Mouse (Mus musculus): ENCODE results near the gene Synpo2. TPM values are rescaled to one million over a fixed set of nuclear protein-coding genes. Genes with fewer than 3 reads are reported as not detected.

Gene Synpo2
- polyA plus RNA-seq (2015; fragmentation: Nextera tagmentation; extraction: Ambion mirVana), result 0.87 and 0.90 TPM in 2 replicates

- under 1% methylated on average over 20 of the region's 20 CpGs for WGBS
These were observed at the start of gene Synpo2 for GRCm38 (mm10) chr3:123235921-123236320. Gene Synpo2, minus strand, starts transcription at chr3:123236149.

DNA sequence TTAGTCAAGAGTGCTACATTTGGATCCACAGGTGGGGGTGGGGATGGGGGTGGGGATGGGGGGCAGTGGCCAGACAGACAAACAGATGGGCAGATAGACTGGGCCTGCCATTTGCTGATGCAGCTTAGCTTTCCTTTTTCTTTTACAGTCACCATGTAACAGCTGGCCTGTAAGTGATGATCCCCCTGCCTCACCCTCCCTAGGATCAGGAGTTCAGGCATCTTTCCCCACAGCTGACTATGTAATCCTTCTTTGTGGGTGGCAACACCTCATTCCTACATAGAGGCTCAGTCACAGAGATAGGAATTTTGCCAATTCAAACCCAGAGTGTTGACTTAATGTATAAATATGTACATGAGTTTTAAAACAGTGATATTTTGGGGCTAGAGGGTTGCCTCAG is 49.7 kb upstream of the Synpo2 start:
- ATAC-seq, result no peak
- H3K9ac ChIP-seq (replicated peaks; ENCODE audit: low read depth, low read length), result no peak overlapping the region
- no peak overlapping the region for H3K4me3 ChIP-seq (replicated peaks; ENCODE audit: low read length)
- H3K27me3 ChIP-seq (replicated peaks; ENCODE audit: control insufficient read depth, insufficient read depth, low read length), result no peaks in the 10 kb centered on the region
- no peaks in the 10 kb centered on the region for H3K9me3 ChIP-seq (ENCODE audit: control insufficient read depth, low read length)
- H3K36me3 ChIP-seq (ENCODE audit: control insufficient read depth, insufficient read depth), result no peaks in the 10 kb centered on the region
- no peak overlapping the region for H3K4me2 ChIP-seq (ENCODE audit: low read length)
- H3K4me1 ChIP-seq (replicated peaks; ENCODE audit: control insufficient read depth, insufficient read depth, low read length), result no peaks in the 10 kb centered on the region
- H3K27ac ChIP-seq (ENCODE audit: low read length), result no peak overlapping the region

More at GRCm38 (mm10) chr3:123235921-123236320, at the start of gene Synpo2:
- Histone ChIP-seq H3K27ac (ENCODE audit: low read length) (no peak within 1 kb of the TSS), H3K36me3 (ENCODE audit: control insufficient read depth, insufficient read depth) (no peaks in the 10 kb centered on the region), H3K9me3 (ENCODE audit: control insufficient read depth, low read length) (no peaks in the 10 kb centered on the region), H3K4me3 (replicated peaks; ENCODE audit: low read length) (peak within 1 kb of the TSS; percentile 41), H3K4me2 (ENCODE audit: low read length) (peak within 1 kb of the TSS; percentile 61), H3K4me1 (replicated peaks; ENCODE audit: control insufficient read depth, insufficient read depth, low read length) (peaks cover 9% of the 10 kb centered on the region), H3K27me3 (replicated peaks; ENCODE audit: control insufficient read depth, insufficient read depth, low read length) (no peaks in the 10 kb centered on the region), H3K9ac (replicated peaks; ENCODE audit: low read depth, low read length) (peak within 1 kb of the TSS; percentile 40)
- ATAC-seq, result peak; percentile 86

DNA sequence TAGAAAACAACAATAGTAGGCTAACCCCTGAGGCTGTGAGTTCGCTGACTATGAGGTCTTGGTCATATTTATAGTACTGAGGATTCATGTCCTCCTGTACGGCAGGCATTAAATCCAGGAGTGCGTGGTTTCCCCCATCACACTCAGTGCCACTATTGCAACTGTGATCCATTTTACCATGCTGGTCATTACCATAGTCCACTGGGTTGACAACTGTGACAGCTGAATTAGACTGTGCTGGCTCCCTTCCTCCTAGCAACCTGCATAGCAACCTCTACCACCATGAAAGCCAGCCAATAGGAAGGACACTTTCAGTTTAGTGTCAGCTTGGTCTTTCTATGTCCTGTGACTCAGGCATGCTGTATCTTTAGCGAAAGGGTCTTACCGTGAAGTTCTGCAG is 48.3 kb upstream of the Synpo2 start:
- Histone ChIP-seq H3K36me3 (ENCODE audit: control insufficient read depth, insufficient read depth) (no peaks in the 10 kb centered on the region), H3K9me3 (ENCODE audit: control insufficient read depth, low read length) (no peaks in the 10 kb centered on the region), H3K9ac (replicated peaks; ENCODE audit: low read depth, low read length) (no peak overlapping the region), H3K4me1 (replicated peaks; ENCODE audit: control insufficient read depth, insufficient read depth, low read length) (no peaks in the 10 kb centered on the region), H3K27ac (ENCODE audit: low read length) (no peak overlapping the region), H3K4me2 (ENCODE audit: low read length) (no peak overlapping the region), H3K4me3 (replicated peaks; ENCODE audit: low read length) (no peak overlapping the region), H3K27me3 (replicated peaks; ENCODE audit: control insufficient read depth, insufficient read depth, low read length) (no peaks in the 10 kb centered on the region)
- no peak for ATAC-seq
- WGBS, result 96% methylated on average over 5 of the region's 5 CpGs

DNA sequence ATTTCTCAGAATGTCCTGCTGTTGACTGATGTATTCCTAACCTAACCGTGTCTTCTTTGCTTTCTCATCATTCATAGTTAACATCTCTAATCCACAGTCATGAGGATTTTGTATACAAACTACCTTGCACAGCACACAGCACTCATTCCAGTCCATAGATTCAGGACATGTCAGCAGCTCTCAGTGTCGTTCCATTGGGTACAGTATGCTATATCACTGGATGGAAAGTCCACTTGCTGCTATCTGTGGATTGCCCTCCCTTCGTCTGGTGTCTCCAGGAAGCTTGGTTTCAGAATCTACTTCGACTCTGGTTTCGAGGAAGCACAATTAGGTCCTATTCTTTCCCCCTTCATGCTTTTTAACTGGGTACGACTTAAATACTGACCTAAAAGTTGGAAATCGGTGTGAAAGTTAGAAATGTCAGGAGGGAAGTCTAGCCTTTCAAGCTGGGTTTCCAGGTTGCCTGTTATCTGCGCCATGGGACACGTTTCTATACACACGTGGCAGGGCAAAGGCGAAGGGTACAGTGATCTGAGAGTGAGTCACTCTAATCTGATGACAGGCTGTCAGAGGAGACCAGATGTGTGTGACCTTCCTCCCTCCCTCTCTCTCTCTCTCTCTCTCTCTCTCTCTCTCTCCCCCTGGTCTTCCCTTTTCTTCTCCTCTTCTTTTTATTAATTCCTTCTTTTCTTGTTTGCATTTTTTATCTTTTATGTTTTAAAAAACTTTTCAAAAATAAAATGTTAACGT is 47.1 kb upstream of the Synpo2 start:
- no peak for ATAC-seq
- no peak overlapping the region for H3K27ac ChIP-seq (ENCODE audit: low read length)
- H3K36me3 ChIP-seq (ENCODE audit: control insufficient read depth, insufficient read depth), result no peaks in the 10 kb centered on the region
- WGBS, result 88% methylated on average over 12 of the region's 12 CpGs
- H3K27me3 ChIP-seq (replicated peaks; ENCODE audit: control insufficient read depth, insufficient read depth, low read length), result no peaks in the 10 kb centered on the region
- no peaks in the 10 kb centered on the region for H3K4me1 ChIP-seq (replicated peaks; ENCODE audit: control insufficient read depth, insufficient read depth, low read length)
- no peak overlapping the region for H3K4me3 ChIP-seq (replicated peaks; ENCODE audit: low read length)
- no peak overlapping the region for H3K4me2 ChIP-seq (ENCODE audit: low read length)
- H3K9ac ChIP-seq (replicated peaks; ENCODE audit: low read depth, low read length), result no peak overlapping the region
- H3K9me3 ChIP-seq (ENCODE audit: control insufficient read depth, low read length), result no peaks in the 10 kb centered on the region

DNA sequence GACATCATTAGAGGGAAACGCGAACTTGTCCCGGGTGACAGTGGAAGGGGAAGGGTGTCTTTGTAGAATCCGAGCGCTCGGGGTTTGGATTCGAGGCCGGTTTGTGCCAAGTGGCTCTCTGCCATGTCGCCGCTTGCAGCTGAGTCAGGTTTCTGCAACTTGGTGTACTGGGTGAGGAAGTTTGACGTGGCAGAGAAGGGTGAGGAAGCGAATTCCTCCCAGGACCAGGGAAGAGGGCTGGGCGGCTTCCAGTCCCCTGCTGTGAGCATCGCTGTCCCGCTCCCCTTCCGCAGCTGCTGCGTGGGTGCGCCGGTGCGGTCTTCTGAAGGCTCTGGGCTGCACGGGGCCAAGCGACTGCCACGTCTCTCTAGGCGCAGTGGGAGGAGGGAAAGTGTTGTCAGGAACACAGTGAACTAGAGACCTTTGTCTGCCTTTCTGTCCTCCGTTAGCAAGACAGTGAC is 31.8 kb upstream of the Synpo2 start:
- H3K27me3 ChIP-seq (replicated peaks; ENCODE audit: control insufficient read depth, insufficient read depth, low read length), result 0 out of 2 replicates have a peak, but pooled peaks cover 2% of the 10 kb centered on the region
- WGBS, result 2% methylated on average over 25 of the region's 25 CpGs
- H3K4me2 ChIP-seq (ENCODE audit: low read length), result peak overlapping the region; percentile 75
- no peaks in the 10 kb centered on the region for H3K36me3 ChIP-seq (ENCODE audit: control insufficient read depth, insufficient read depth)
- peaks cover 11% of the 10 kb centered on the region for H3K4me1 ChIP-seq (replicated peaks; ENCODE audit: control insufficient read depth, insufficient read depth, low read length)
- ATAC-seq, result peak; percentile 41
- H3K9me3 ChIP-seq (ENCODE audit: control insufficient read depth, low read length), result no peaks in the 10 kb centered on the region
- peak overlapping the region; percentile 44; the same call in 1 of the 2 replicates for H3K27ac ChIP-seq (ENCODE audit: low read length)
- peak overlapping the region; percentile 74 for H3K4me3 ChIP-seq (replicated peaks; ENCODE audit: low read length)
- H3K9ac ChIP-seq (replicated peaks; ENCODE audit: low read depth, low read length), result peak overlapping the region; percentile 65

DNA sequence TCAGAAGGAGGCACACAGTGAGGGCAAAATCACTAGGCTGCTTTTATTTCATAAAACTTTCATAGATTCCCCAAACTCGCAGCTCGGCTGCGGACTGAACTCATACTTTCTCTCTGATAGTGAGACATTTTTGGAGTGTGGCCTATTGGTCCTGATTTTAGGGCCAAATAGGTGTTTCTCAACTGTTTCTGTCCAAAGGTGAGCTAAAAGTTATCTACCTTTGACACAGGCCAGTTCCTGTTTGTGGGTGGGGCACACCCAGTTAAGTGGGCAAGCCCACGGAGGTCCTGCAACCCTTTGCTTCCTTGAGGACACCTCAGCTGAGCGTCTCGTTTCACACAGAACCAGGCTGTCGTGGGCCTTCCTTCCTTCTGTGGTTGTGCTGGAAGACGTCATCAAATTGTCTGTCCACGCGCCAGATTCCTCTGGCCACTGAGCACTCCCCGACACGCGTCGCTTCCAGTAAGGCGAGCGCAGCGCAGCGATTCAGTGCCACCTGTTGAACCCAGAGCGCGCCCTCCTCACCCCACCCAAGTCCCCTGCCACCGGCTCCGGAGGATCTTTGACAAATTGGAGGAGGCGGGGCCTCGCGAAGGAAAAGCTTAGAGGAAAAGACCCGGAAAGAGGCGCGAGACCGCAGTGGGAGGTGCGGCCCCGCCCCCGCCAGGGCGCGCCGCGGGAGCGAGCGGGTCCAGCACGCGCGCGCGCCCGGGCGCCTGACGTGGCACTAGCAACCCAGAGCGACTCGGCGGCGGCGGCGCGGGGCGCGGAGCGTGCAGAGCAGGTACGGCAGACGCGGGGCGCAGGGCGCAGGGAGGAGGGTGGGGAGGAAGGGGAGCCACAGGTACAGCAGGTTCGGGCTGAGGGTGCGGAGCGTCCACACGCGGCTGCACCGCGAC is 31.1 kb upstream of the Synpo2 start, which contains the start of gene Sec24d:
Gene Sec24d, plus strand, starts transcription at position 703 of the 899 bp plus-strand sequence.
- Histone ChIP-seq H3K27ac (ENCODE audit: low read length) (peak within 1 kb of the TSS; percentile 44; the same call in 1 of the 2 replicates), H3K4me2 (ENCODE audit: low read length) (peak within 1 kb of the TSS; percentile 75), H3K4me3 (replicated peaks; ENCODE audit: low read length) (peak within 1 kb of the TSS; percentile 74), H3K4me1 (replicated peaks; ENCODE audit: control insufficient read depth, insufficient read depth, low read length) (peaks cover 11% of the 10 kb centered on the region), H3K36me3 (ENCODE audit: control insufficient read depth, insufficient read depth) (no peaks in the 10 kb centered on the region), H3K9me3 (ENCODE audit: control insufficient read depth, low read length) (no peaks in the 10 kb centered on the region), H3K9ac (replicated peaks; ENCODE audit: low read depth, low read length) (peak within 1 kb of the TSS; percentile 65), H3K27me3 (replicated peaks; ENCODE audit: control insufficient read depth, insufficient read depth, low read length) (0 out of 2 replicates have a peak, but pooled peaks cover 2% of the 10 kb centered on the region)
- peak; percentile 93 for ATAC-seq
- WGBS, result 3% methylated on average over 68 of the region's 68 CpGs

- no peak for ATAC-seq
- peak overlapping the region; percentile 9; the same call in 1 of the 2 replicates for H3K4me3 ChIP-seq (replicated peaks; ENCODE audit: low read length)
These were observed 28.8 kb upstream of the Synpo2 start for GRCm38 (mm10) chr3:123264706-123265105.

DNA sequence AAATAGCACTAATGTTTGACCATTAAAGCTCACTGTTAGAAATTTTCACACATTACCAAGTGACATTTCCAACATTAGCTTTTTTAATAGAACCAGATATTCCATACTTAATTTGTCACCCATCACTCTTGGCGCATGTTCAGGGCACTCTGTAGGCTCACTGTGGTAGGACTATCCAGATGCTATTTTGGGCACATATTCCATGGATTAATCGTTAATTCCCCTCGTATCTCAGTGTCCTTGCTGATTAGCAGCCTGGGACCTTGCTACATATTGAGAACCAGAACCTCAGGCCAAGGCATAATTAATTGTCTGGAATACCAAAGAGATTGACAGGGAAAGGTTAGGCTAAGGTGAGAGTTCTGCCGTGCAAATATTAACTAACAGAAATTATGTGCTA is 22.8 kb upstream of the Synpo2 start:
- 46% methylated on average over 4 of the region's 4 CpGs for WGBS
- peak; percentile 49; the same call in 1 of the 2 replicates for ATAC-seq

More at GRCm38 (mm10) chr3:123264706-123265105, 28.8 kb upstream of the Synpo2 start:
- Histone ChIP-seq H3K36me3 (ENCODE audit: control insufficient read depth, insufficient read depth) (no peaks in the 10 kb centered on the region), H3K9me3 (ENCODE audit: control insufficient read depth, low read length) (no peaks in the 10 kb centered on the region), H3K9ac (replicated peaks; ENCODE audit: low read depth, low read length) (no peak overlapping the region), H3K27me3 (replicated peaks; ENCODE audit: control insufficient read depth, insufficient read depth, low read length) (0 out of 2 replicates have a peak, but pooled peaks cover 2% of the 10 kb centered on the region), H3K4me2 (ENCODE audit: low read length) (peak overlapping the region; percentile 33; the same call in 1 of the 2 replicates), H3K27ac (ENCODE audit: low read length) (no peak overlapping the region), H3K4me1 (replicated peaks; ENCODE audit: control insufficient read depth, insufficient read depth, low read length) (peaks cover 11% of the 10 kb centered on the region)
- WGBS, result 51% methylated on average over 6 of the region's 6 CpGs

More for the DNA sequence above, 22.8 kb upstream of the Synpo2 start:
- H3K4me2 ChIP-seq (ENCODE audit: low read length), result no peak overlapping the region
- no peaks in the 10 kb centered on the region for H3K4me1 ChIP-seq (replicated peaks; ENCODE audit: control insufficient read depth, insufficient read depth, low read length)
- no peaks in the 10 kb centered on the region for H3K36me3 ChIP-seq (ENCODE audit: control insufficient read depth, insufficient read depth)
- H3K27me3 ChIP-seq (replicated peaks; ENCODE audit: control insufficient read depth, insufficient read depth, low read length), result no peaks in the 10 kb centered on the region
- 0 out of 2 replicates have a peak overlapping the region, but pooled peaks have one; percentile 10 for H3K27ac ChIP-seq (ENCODE audit: low read length)
- no peaks in the 10 kb centered on the region for H3K9me3 ChIP-seq (ENCODE audit: control insufficient read depth, low read length)
- H3K9ac ChIP-seq (replicated peaks; ENCODE audit: low read depth, low read length), result no peak overlapping the region
- H3K4me3 ChIP-seq (replicated peaks; ENCODE audit: low read length), result no peak overlapping the region
